Mouse (Mus musculus) forebrain, embryonic 12.5 days (tissue): ENCODE data around the gene Dst. TPM values are rescaled to one million over a fixed set of nuclear protein-coding genes. Genes with fewer than 3 reads are reported as not detected.

Source experiments
- ATAC-seq: fragments of 200-750 bp; cut with Nextera tagmentation; 2 replicates; pipeline ENCODE4 v1.8.0; 2017; ENCODE audit warnings: moderate TSS enrichment; ENCODE audit not compliant: low FRiP score
- H3K27ac ChIP-seq: fragments of 300-500 bp; sonication (generic); 2 replicates; pipeline ENCODE4 v1.5.1; 2016; ENCODE audit warnings: mild to moderate bottlenecking
- H3K27me3 ChIP-seq: fragments of 300-500 bp; sonication (generic); 2 replicates; pipeline ENCODE4 v1.6.1; 2016; ENCODE audit warnings: mild to moderate bottlenecking
- H3K36me3 ChIP-seq: fragments of 300-500 bp; sonication (generic); replicated peaks from 2 replicates; pipeline ENCODE4 v1.6.1; 2016; ENCODE audit warnings: mild to moderate bottlenecking
- H3K4me1 ChIP-seq: fragments of 300-500 bp; sonication (generic); 2 replicates; pipeline ENCODE4 v1.6.1; 2016
- H3K4me2 ChIP-seq: fragments of 300-500 bp; sonication (generic); 2 replicates; pipeline ENCODE4 v1.6.1; 2016; ENCODE audit warnings: mild to moderate bottlenecking, moderate library complexity
- H3K4me3 ChIP-seq: fragments of 300-500 bp; sonication (generic); replicated peaks from 2 replicates; pipeline ENCODE4 v1.5.1; 2016; ENCODE audit warnings: mild to moderate bottlenecking
- H3K9ac ChIP-seq: fragments of 300-500 bp; sonication (generic); 2 replicates; pipeline ENCODE4 v1.6.1; 2016; ENCODE audit warnings: mild to moderate bottlenecking
- H3K9me3 ChIP-seq: fragments of 300-500 bp; sonication (generic); 2 replicates; pipeline ENCODE4 v1.6.1; 2016
- WGBS: fragments of 180-500 bp; shearing (Covaris S2); methylation state at CpG from one replicate; pipeline ENCODE4 v1.1.7; 2016; 5-methylcytosine and 5-hydroxymethylcytosine counted together
- polyA plus RNA-seq: library from polyadenylated mRNA; unstranded; fragments of >200 nt; fragmentation: Nextera tagmentation; extraction: Ambion mirVana; gene quantifications from 2 replicates; pipeline ENCODE4 v1.2.1, GENCODE M21; 2016

Gene Dst
- polyA plus RNA-seq, 1 experiment from 2014 or later = 30.8 TPM

GRCm38 (mm10) chr1:34246642-34246987 lies 338.6 kb downstream of the Dst start:
- peaks cover 30% of the 10 kb centered on the region for H3K36me3 ChIP-seq
- H3K4me1 ChIP-seq = no peaks in the 10 kb centered on the region

GRCm38 (mm10) chr1:34251137-34251536 lies 343.1 kb downstream of the Dst start:
- ATAC-seq = no peak
- no peaks in the 10 kb centered on the region for H3K4me1 ChIP-seq
- no peak overlapping the region for H3K4me2 ChIP-seq
- 92% methylated on average over 13 of the region's 13 CpGs for WGBS
- H3K27me3 ChIP-seq = no peaks in the 10 kb centered on the region
- H3K9ac ChIP-seq = no peak overlapping the region
- H3K4me3 ChIP-seq = no peak overlapping the region
- H3K27ac ChIP-seq = no peak overlapping the region
- H3K36me3 ChIP-seq = peaks cover 37% of the 10 kb centered on the region
- no peaks in the 10 kb centered on the region for H3K9me3 ChIP-seq

More at GRCm38 (mm10) chr1:34246642-34246987, 338.6 kb downstream of the Dst start:
- H3K4me2 ChIP-seq = no peak overlapping the region
- H3K9ac ChIP-seq = no peak overlapping the region
- no peaks in the 10 kb centered on the region for H3K27me3 ChIP-seq
- H3K9me3 ChIP-seq = no peaks in the 10 kb centered on the region
- no peak for ATAC-seq
- no peak overlapping the region for H3K27ac ChIP-seq
- H3K4me3 ChIP-seq = no peak overlapping the region
- WGBS = 92% methylated on average over 8 of the region's 8 CpGs

GRCm38 (mm10) chr1:34252267-34252666 lies 344.2 kb downstream of the Dst start:
- 90% methylated on average over 8 of the region's 8 CpGs for WGBS
- Histone ChIP-seq H3K27ac (no peak overlapping the region), H3K27me3 (no peaks in the 10 kb centered on the region), H3K4me2 (no peak overlapping the region), H3K4me1 (no peaks in the 10 kb centered on the region), H3K36me3 (peaks cover 39% of the 10 kb centered on the region), H3K4me3 (no peak overlapping the region), H3K9me3 (no peaks in the 10 kb centered on the region), H3K9ac (no peak overlapping the region)
- no peak for ATAC-seq

GRCm38 (mm10) chr1:34253876-34254275 lies 345.9 kb downstream of the Dst start:
- Histone ChIP-seq H3K36me3 (peaks cover 48% of the 10 kb centered on the region), H3K4me1 (no peaks in the 10 kb centered on the region), H3K27ac (no peak overlapping the region), H3K27me3 (no peaks in the 10 kb centered on the region), H3K4me2 (no peak overlapping the region), H3K9me3 (no peaks in the 10 kb centered on the region), H3K9ac (no peak overlapping the region), H3K4me3 (no peak overlapping the region)
- no peak for ATAC-seq
- WGBS = 93% methylated on average over 7 of the region's 7 CpGs

GRCm38 (mm10) chr1:34259898-34260297 lies 351.9 kb downstream of the Dst start:
- Histone ChIP-seq H3K9ac (no peak overlapping the region), H3K4me2 (no peak overlapping the region), H3K9me3 (no peaks in the 10 kb centered on the region), H3K27me3 (no peaks in the 10 kb centered on the region), H3K4me3 (no peak overlapping the region), H3K36me3 (peaks cover 64% of the 10 kb centered on the region), H3K27ac (no peak overlapping the region), H3K4me1 (no peaks in the 10 kb centered on the region)
- no peak for ATAC-seq
- WGBS = 94% methylated on average over 8 of the region's 8 CpGs

- H3K9ac ChIP-seq = no peak overlapping the region
- 91% methylated on average over 12 of the region's 12 CpGs for WGBS
- ATAC-seq = no peak
- H3K4me1 ChIP-seq = no peaks in the 10 kb centered on the region
- no peak overlapping the region for H3K4me2 ChIP-seq
- H3K36me3 ChIP-seq = peaks cover 70% of the 10 kb centered on the region
- H3K9me3 ChIP-seq = no peaks in the 10 kb centered on the region
- no peaks in the 10 kb centered on the region for H3K27me3 ChIP-seq
- H3K27ac ChIP-seq = no peak overlapping the region
- no peak overlapping the region for H3K4me3 ChIP-seq
Observed at GRCm38 (mm10) chr1:34261011-34261410, 353.0 kb downstream of the Dst start.

- Histone ChIP-seq H3K27ac (no peak overlapping the region), H3K4me2 (no peak overlapping the region), H3K27me3 (no peaks in the 10 kb centered on the region), H3K9ac (no peak overlapping the region), H3K36me3 (peaks cover 72% of the 10 kb centered on the region), H3K4me1 (no peaks in the 10 kb centered on the region), H3K4me3 (no peak overlapping the region), H3K9me3 (no peaks in the 10 kb centered on the region)
- WGBS = 90% methylated on average over 13 of the region's 13 CpGs
- ATAC-seq = no peak
Observed at GRCm38 (mm10) chr1:34268520-34268919, 360.5 kb downstream of the Dst start.

- no peak overlapping the region for H3K27ac ChIP-seq
- H3K4me3 ChIP-seq = no peak overlapping the region
- no peaks in the 10 kb centered on the region for H3K27me3 ChIP-seq
- no peak for ATAC-seq
- WGBS = 88% methylated on average over 11 of the region's 11 CpGs
- peaks cover 68% of the 10 kb centered on the region for H3K36me3 ChIP-seq
- no peak overlapping the region for H3K9ac ChIP-seq
- no peaks in the 10 kb centered on the region for H3K9me3 ChIP-seq
- H3K4me2 ChIP-seq = no peak overlapping the region
- no peaks in the 10 kb centered on the region for H3K4me1 ChIP-seq
Observed at GRCm38 (mm10) chr1:34269578-34269977, 361.6 kb downstream of the Dst start.

- 95% methylated on average over 12 of the region's 12 CpGs for WGBS
- no peak overlapping the region for H3K4me3 ChIP-seq
Observed at GRCm38 (mm10) chr1:34273922-34274321, 365.9 kb downstream of the Dst start.

GRCm38 (mm10) chr1:34275787-34276186 lies 367.8 kb downstream of the Dst start:
- 96% methylated on average over 13 of the region's 13 CpGs for WGBS
- Histone ChIP-seq H3K9ac (no peak overlapping the region), H3K9me3 (no peaks in the 10 kb centered on the region), H3K36me3 (peaks cover 62% of the 10 kb centered on the region), H3K4me2 (no peak overlapping the region), H3K27me3 (no peaks in the 10 kb centered on the region), H3K27ac (no peak overlapping the region), H3K4me1 (no peaks in the 10 kb centered on the region), H3K4me3 (no peak overlapping the region)
- ATAC-seq = no peak

More at GRCm38 (mm10) chr1:34273922-34274321, 365.9 kb downstream of the Dst start:
- no peaks in the 10 kb centered on the region for H3K27me3 ChIP-seq
- ATAC-seq = no peak
- peaks cover 75% of the 10 kb centered on the region for H3K36me3 ChIP-seq
- no peak overlapping the region for H3K27ac ChIP-seq
- H3K4me1 ChIP-seq = no peaks in the 10 kb centered on the region
- no peak overlapping the region for H3K9ac ChIP-seq
- H3K9me3 ChIP-seq = no peaks in the 10 kb centered on the region
- H3K4me2 ChIP-seq = no peak overlapping the region

GRCm38 (mm10) chr1:34276756-34277155 lies 368.7 kb downstream of the Dst start:
- Histone ChIP-seq H3K4me1 (no peaks in the 10 kb centered on the region), H3K27me3 (no peaks in the 10 kb centered on the region), H3K9ac (no peak overlapping the region), H3K4me2 (no peak overlapping the region), H3K9me3 (no peaks in the 10 kb centered on the region), H3K4me3 (no peak overlapping the region), H3K36me3 (peaks cover 56% of the 10 kb centered on the region), H3K27ac (no peak overlapping the region)
- ATAC-seq = no peak
- 93% methylated on average over 7 of the region's 7 CpGs for WGBS

GRCm38 (mm10) chr1:34277259-34277658 lies 369.2 kb downstream of the Dst start:
- Histone ChIP-seq H3K27me3 (no peaks in the 10 kb centered on the region), H3K9me3 (no peaks in the 10 kb centered on the region), H3K36me3 (peaks cover 56% of the 10 kb centered on the region), H3K9ac (no peak overlapping the region), H3K27ac (no peak overlapping the region), H3K4me1 (no peaks in the 10 kb centered on the region), H3K4me2 (no peak overlapping the region), H3K4me3 (no peak overlapping the region)
- 90% methylated on average over 8 of the region's 8 CpGs for WGBS
- no peak for ATAC-seq

GRCm38 (mm10) chr1:34283502-34283901 lies 375.5 kb downstream of the Dst start:
- ATAC-seq = no peak
- H3K4me3 ChIP-seq = no peak overlapping the region
- H3K9me3 ChIP-seq = no peaks in the 10 kb centered on the region
- no peaks in the 10 kb centered on the region for H3K4me1 ChIP-seq
- no peak overlapping the region for H3K9ac ChIP-seq
- 89% methylated on average over 7 of the region's 7 CpGs for WGBS
- H3K36me3 ChIP-seq = peaks cover 40% of the 10 kb centered on the region
- H3K27ac ChIP-seq = no peak overlapping the region
- no peaks in the 10 kb centered on the region for H3K27me3 ChIP-seq
- no peak overlapping the region for H3K4me2 ChIP-seq
